In genomic region chr3:20104776-20105175, GRCm38 (mm10) we compare ENCODE assay signal across 22 mouse cellular contexts. TPM values are rescaled to one million over a fixed set of nuclear protein-coding genes. Genes with fewer than 3 reads are reported as not detected.
DNase-seq lines count a peak whose midpoint lies in the region; ATAC-seq and TF ChIP-seq lines count a peak whose summit lies in the region.
"Had no signal": no experiment of that assay in that cellular context is flagged by ENCODE, and none has a peak within 500 bp of the region (broad histone marks: within the 10 kb centered on the region; RNA-seq: fewer than 3 reads in every experiment).

No protein-coding gene starts in this region.

- TF ChIP-seq CTCF in midbrain, postnatal 0 days (IDR thresholded peaks at IDR 0.05), result no peak
- no peak for TF ChIP-seq CTCF in intestine, postnatal 0 days (IDR thresholded peaks at IDR 0.05; ENCODE audit: low read depth)

- no peaks in the 10 kb centered on the region for H3K9me3 ChIP-seq in midbrain, embryonic 11.5 days (ENCODE audit: control insufficient read depth, low read length)
- no peaks in the 10 kb centered on the region for H3K9me3 ChIP-seq in midbrain, postnatal 0 days (ENCODE audit: low read length)
- H3K9me3 ChIP-seq in intestine, postnatal 0 days (ENCODE audit: control insufficient read depth), result no peaks in the 10 kb centered on the region
- H3K9me3 ChIP-seq: embryonic facial prominence, embryonic 15.5 days; heart, embryonic 13.5 days; limb, embryonic 15.5 days; neural tube, embryonic 13.5 days had no signal

- no peaks in the 10 kb centered on the region for H3K36me3 ChIP-seq in midbrain, embryonic 11.5 days (ENCODE audit: control insufficient read depth, insufficient read depth, low read length)
- H3K36me3 ChIP-seq in midbrain, postnatal 0 days (ENCODE audit: insufficient read depth, low read length), result no peaks in the 10 kb centered on the region; the same call in 1 of the 2 replicates
- peaks cover 20% of the 10 kb centered on the region; the same call in 1 of the 2 replicates for H3K36me3 ChIP-seq in intestine, postnatal 0 days (ENCODE audit: control insufficient read depth, insufficient read depth)

- no peaks in the 10 kb centered on the region for H3K27me3 ChIP-seq in midbrain, embryonic 11.5 days (ENCODE audit: control insufficient read depth, insufficient read depth, low read length)
- no peaks in the 10 kb centered on the region for H3K27me3 ChIP-seq in midbrain, postnatal 0 days (ENCODE audit: insufficient read depth, low read length)
- no peaks in the 10 kb centered on the region for H3K27me3 ChIP-seq in intestine, postnatal 0 days (replicated peaks; ENCODE audit: control insufficient read depth, insufficient read depth, low read length)
- H3K27me3 ChIP-seq: embryonic facial prominence, embryonic 15.5 days; heart, embryonic 13.5 days; limb, embryonic 15.5 days; neural tube, embryonic 13.5 days had no signal

- no peaks in the 10 kb centered on the region for H3K4me1 ChIP-seq in midbrain, embryonic 11.5 days (ENCODE audit: control insufficient read depth, insufficient read depth, low read length)
- no peaks in the 10 kb centered on the region for H3K4me1 ChIP-seq in midbrain, postnatal 0 days (ENCODE audit: insufficient read depth, low read length)
- no peaks in the 10 kb centered on the region for H3K4me1 ChIP-seq in intestine, postnatal 0 days (replicated peaks; ENCODE audit: control insufficient read depth, insufficient read depth, low read length)
- H3K4me1 ChIP-seq: embryonic facial prominence, embryonic 15.5 days; limb, embryonic 15.5 days; neural tube, embryonic 13.5 days had no signal

- WGBS in midbrain, embryonic 11.5 days, result 86% methylated on average over 2 of the region's 2 CpGs
- 96% methylated on average over 2 of the region's 2 CpGs for WGBS in midbrain, postnatal 0 days
- WGBS in intestine, postnatal 0 days, result 87% methylated on average over 2 of the region's 2 CpGs

- DNase-seq in midbrain, embryonic 11.5 days (ENCODE audit: low spot score, missing footprints), result peak; percentile 33
- DNase-seq in midbrain, postnatal 0 days (ENCODE audit: low spot score), result no peak
- DNase-seq in CD4-positive, CD25-positive, alpha-beta regulatory T cell, adult 2 months (ENCODE audit: low read depth, low spot score), result peak; percentile 76
- peak; percentile 62 for DNase-seq in naive thymus-derived CD4-positive, alpha-beta T cell, adult 2 months (ENCODE audit: low read depth)
- no peak for DNase-seq in cerebellum, postnatal 4 days (ENCODE audit: low spot score in 2 of 2)
- DNase-seq in urinary bladder, postnatal 10 days (ENCODE audit: low spot score), result no peak
- DNase-seq: adrenal gland, postnatal 10 days; cerebellum, postnatal 14 days; heart, adult 11 months; kidney, postnatal 10 days; layer of hippocampus, postnatal 36 days; thymus, postnatal 36 days had no signal

- no peak overlapping the region for H3K27ac ChIP-seq in midbrain, embryonic 11.5 days (ENCODE audit: low read depth, low read length)
- no peak overlapping the region for H3K27ac ChIP-seq in midbrain, postnatal 0 days (ENCODE audit: low read depth, low read length)
- H3K27ac ChIP-seq in intestine, postnatal 0 days (ENCODE audit: low read depth, low read length), result no peak overlapping the region
- H3K27ac ChIP-seq: embryonic facial prominence, embryonic 15.5 days; hindbrain, embryonic 14.5 days; layer of hippocampus, adult 2 months; limb, embryonic 15.5 days; neural tube, embryonic 13.5 days had no signal

- ATAC-seq in midbrain, embryonic 11.5 days (ENCODE audit: low FRiP score), result no peak
- ATAC-seq in midbrain, postnatal 0 days (ENCODE audit: low FRiP score), result no peak
- peak; percentile 99 for ATAC-seq in hematopoietic stem cell, adult 5-6 weeks (replicated peaks in 1 of 2; ENCODE audit: insufficient read depth in 1 of 2, low FRiP score in 2 of 2, low TSS enrichment in 1 of 2, low read depth in 1 of 2, poor library complexity in 2 of 2, severe bottlenecking in 2 of 2)
- ATAC-seq in intestine, postnatal 0 days, result no peak
- ATAC-seq: intestine, embryonic 16.5 days; lung, postnatal 0 days had no signal

- no peak overlapping the region for H3K4me2 ChIP-seq in midbrain, embryonic 11.5 days
- no peak overlapping the region for H3K4me2 ChIP-seq in midbrain, postnatal 0 days (ENCODE audit: low read depth, low read length, poor library complexity, severe bottlenecking)
- no peak overlapping the region for H3K4me2 ChIP-seq in intestine, postnatal 0 days (replicated peaks; ENCODE audit: low read depth)
- H3K4me2 ChIP-seq: embryonic facial prominence, embryonic 15.5 days; heart, embryonic 13.5 days; hindbrain, embryonic 14.5 days; limb, embryonic 15.5 days; neural tube, embryonic 13.5 days had no signal

- no peak overlapping the region for H3K9ac ChIP-seq in midbrain, embryonic 11.5 days (ENCODE audit: low read length)
- no peak overlapping the region for H3K9ac ChIP-seq in midbrain, postnatal 0 days (replicated peaks; ENCODE audit: low read length, poor library complexity, severe bottlenecking)
- H3K9ac ChIP-seq in intestine, postnatal 0 days (ENCODE audit: low read depth, low read length), result no peak overlapping the region
- H3K9ac ChIP-seq: embryonic facial prominence, embryonic 15.5 days; heart, embryonic 13.5 days; hindbrain, embryonic 14.5 days; limb, embryonic 15.5 days; neural tube, embryonic 13.5 days had no signal

- no peak overlapping the region for H3K4me3 ChIP-seq in midbrain, embryonic 11.5 days (ENCODE audit: low read depth, low read length)
- H3K4me3 ChIP-seq in midbrain, postnatal 0 days (ENCODE audit: low read depth, low read length), result no peak overlapping the region
- no peak overlapping the region for H3K4me3 ChIP-seq in intestine, postnatal 0 days (ENCODE audit: low read depth, low read length)
- H3K4me3 ChIP-seq: embryonic facial prominence, embryonic 15.5 days; heart, embryonic 13.5 days; layer of hippocampus, adult 2 months; limb, embryonic 15.5 days; neural tube, embryonic 13.5 days had no signal

RNA-seq across cellular contexts. Expression of gene Hltf, which starts 47.2 kb away (rescaled TPM):
- 20.1 and 27.5 TPM in 2 replicates for polyA plus RNA-seq in midbrain, embryonic 11.5 days (2014; fragmentation: Nextera tagmentation; extraction: Ambion mirVana)
- total RNA-seq in midbrain, postnatal 0 days (2014; rRNA removed), result 12.6 and 13.5 TPM in 2 replicates
- polyA plus RNA-seq in midbrain, postnatal 0 days (2015; fragmentation: Nextera tagmentation; extraction: Ambion mirVana), result 6.3 and 8.1 TPM in 2 replicates
- 55.3 and 76.6 TPM in 2 replicates for total RNA-seq in hematopoietic stem cell, adult 5-6 weeks (2017)
- polyA plus RNA-seq in intestine, postnatal 0 days (2015; fragmentation: Nextera tagmentation; extraction: Ambion mirVana), result 9.6 and 11.1 TPM in 2 replicates

RNA-seq across cellular contexts. Expression of gene Gyg, which starts 50.3 kb away (rescaled TPM):
- 32.7 and 33.0 TPM in 2 replicates for polyA plus RNA-seq in midbrain, embryonic 11.5 days (2014; fragmentation: Nextera tagmentation; extraction: Ambion mirVana)
- total RNA-seq in midbrain, postnatal 0 days (2014; rRNA removed), result 38.0 and 40.5 TPM in 2 replicates
- 77.8 and 86.3 TPM in 2 replicates for polyA plus RNA-seq in midbrain, postnatal 0 days (2015; fragmentation: Nextera tagmentation; extraction: Ambion mirVana)
- 35.1 and 41.8 TPM in 2 replicates for total RNA-seq in hematopoietic stem cell, adult 5-6 weeks (2017)
- 42.4 and 45.3 TPM in 2 replicates for polyA plus RNA-seq in intestine, postnatal 0 days (2015; fragmentation: Nextera tagmentation; extraction: Ambion mirVana)

Comparison
In these comparisons a context has a peak if more than half of its experiments do, and no peak if none do; other contexts are left out.
1. DNase-seq: peak in midbrain, embryonic 11.5 days (single experiment), CD4-positive, CD25-positive, alpha-beta regulatory T cell, adult 2 months (single experiment) and naive thymus-derived CD4-positive, alpha-beta T cell, adult 2 months (single experiment); none in midbrain, postnatal 0 days (single experiment), cerebellum, postnatal 4 days (0 of 2) and urinary bladder, postnatal 10 days (single experiment).
2. ATAC-seq: peak in hematopoietic stem cell, adult 5-6 weeks (2 of 2); none in midbrain, embryonic 11.5 days (single experiment), midbrain, postnatal 0 days (single experiment) and intestine, postnatal 0 days (single experiment).